Comparison of ENCODE assay signal across 10 mouse cellular contexts in genomic region chr19:33113746-33114145, GRCm38 (mm10).
A peak's percentile ranks its signal among the peaks of the same experiment; 100 is the strongest.
DNase-seq lines count a peak whose midpoint lies in the region; ATAC-seq and TF ChIP-seq lines count a peak whose summit lies in the region.
"Had no signal": no experiment of that assay in that cellular context is flagged by ENCODE, and none has a peak within 500 bp of the region (broad histone marks: within the 10 kb centered on the region; RNA-seq: fewer than 3 reads in every experiment).

No protein-coding gene starts in this region.

- TF ChIP-seq CTCF in kidney, adult 2 months (conservative IDR thresholded peaks at IDR 0.05; ENCODE audit: insufficient read depth, insufficient read length, low read depth, low read length): no peak
- no peak for TF ChIP-seq CTCF in lung, postnatal 0 days (IDR thresholded peaks at IDR 0.05)
- no peak for TF ChIP-seq CTCF in small intestine, adult 2 months (IDR thresholded peaks at IDR 0.05; ENCODE audit: extremely low read depth, insufficient read length, insufficient replicate concordance, low read depth, low read length)

- H3K36me3 ChIP-seq in kidney, adult 2 months (ENCODE audit: control insufficient read depth, insufficient read depth, low read length): no peaks in the 10 kb centered on the region
- H3K36me3 ChIP-seq in lung, postnatal 0 days (ENCODE audit: insufficient read depth, low read length): no peaks in the 10 kb centered on the region
- no peaks in the 10 kb centered on the region for H3K36me3 ChIP-seq in small intestine, adult 2 months (ENCODE audit: control insufficient read depth, insufficient read depth, low read length)
- H3K36me3 ChIP-seq: hindbrain, embryonic 12.5 days had no signal

- intact Hi-C loops in heart, postnatal 10 days (cut with DNase I): loop anchor here (5.0 kb wide), 4 partner anchors 109 to 356 kb away; partner anchors contain the start of gene Pten

- 72% methylated on average over 7 of the region's 7 CpGs for WGBS in kidney, adult 2 months
- WGBS in lung, postnatal 0 days: 59% methylated on average over 7 of the region's 7 CpGs
- 70% methylated on average over 7 of the region's 7 CpGs for WGBS in small intestine, adult 2 months

- TF ChIP-seq POLR2A in kidney, adult 2 months (IDR thresholded peaks at IDR 0.05; ENCODE audit: low read depth, low read length): no peak
- no peak for TF ChIP-seq POLR2A in small intestine, adult 2 months (IDR thresholded peaks at IDR 0.05; ENCODE audit: low read depth, low read length)

- H3K9ac ChIP-seq in lung, postnatal 0 days (replicated peaks; ENCODE audit: low read depth): no peak overlapping the region
- H3K9ac ChIP-seq: hindbrain, embryonic 12.5 days had no signal

- H3K27ac ChIP-seq in kidney, adult 2 months (ENCODE audit: insufficient read depth, low read depth, low read length): peak overlapping the region; percentile 50; the same call in 1 of the 2 replicates
- peak overlapping the region; percentile 20; the same call in 1 of the 2 replicates for H3K27ac ChIP-seq in lung, postnatal 0 days (ENCODE audit: low read length)
- 0 out of 2 replicates have a peak overlapping the region, but pooled peaks have one; percentile 22 for H3K27ac ChIP-seq in small intestine, adult 2 months (ENCODE audit: insufficient read depth, low read depth, low read length)
- H3K27ac ChIP-seq: hindbrain, embryonic 12.5 days had no signal

- H3K4me1 ChIP-seq in kidney, adult 2 months (ENCODE audit: control insufficient read depth, insufficient read depth, low read length): peaks cover 2% of the 10 kb centered on the region; the same call in 1 of the 2 replicates
- H3K4me1 ChIP-seq in lung, postnatal 0 days (ENCODE audit: insufficient read depth, low read depth, low read length): no peaks in the 10 kb centered on the region; the same call in 1 of the 2 replicates
- H3K4me1 ChIP-seq in small intestine, adult 2 months (ENCODE audit: control insufficient read depth, insufficient read depth, insufficient read length, low read length): 0 out of 2 replicates have a peak, but pooled peaks cover 2% of the 10 kb centered on the region

- DNase-seq in kidney, adult 2 months: peak; percentile 25
- DNase-seq in kidney, adult 11 months: no peak
- peak; percentile 48 for DNase-seq in lung, postnatal 0 days (ENCODE audit: low spot score)
- no peak for DNase-seq in lung, postnatal 25 days (ENCODE audit: low spot score)
- DNase-seq in heart, postnatal 10 days: peak; percentile 51 to 54
- DNase-seq in ovary, adult 18-20 months (ENCODE audit: low spot score): no peak
- DNase-seq: cerebellum, postnatal 10 days had no signal

- H3K9me3 ChIP-seq in lung, postnatal 0 days (ENCODE audit: low read length): no peaks in the 10 kb centered on the region
- H3K9me3 ChIP-seq: hindbrain, embryonic 12.5 days had no signal

- no peak overlapping the region for H3K4me3 ChIP-seq in kidney, adult 2 months (ENCODE audit: insufficient read depth, low read depth, low read length)
- H3K4me3 ChIP-seq in lung, postnatal 0 days (ENCODE audit: low read depth, low read length): no peak overlapping the region
- no peak overlapping the region for H3K4me3 ChIP-seq in small intestine, adult 2 months (ENCODE audit: low read depth, low read length)
- H3K4me3 ChIP-seq: hindbrain, embryonic 12.5 days had no signal

- no peaks in the 10 kb centered on the region; the same call in 1 of the 2 replicates for H3K27me3 ChIP-seq in kidney, adult 2 months (replicated peaks; ENCODE audit: control insufficient read depth, insufficient read depth, low read length)
- H3K27me3 ChIP-seq in lung, postnatal 0 days (replicated peaks; ENCODE audit: insufficient read depth, low read length): no peaks in the 10 kb centered on the region
- H3K27me3 ChIP-seq in small intestine, adult 2 months (ENCODE audit: control insufficient read depth, insufficient read depth, low read length): no peaks in the 10 kb centered on the region
- H3K27me3 ChIP-seq: hindbrain, embryonic 12.5 days had no signal

- no peak overlapping the region for H3K4me2 ChIP-seq in lung, postnatal 0 days (replicated peaks; ENCODE audit: low read depth, low read length)
- H3K4me2 ChIP-seq: hindbrain, embryonic 12.5 days had no signal

- peak; percentile 45; the same call in 1 of the 2 replicates for TF ChIP-seq EP300 in lung, postnatal 0 days (IDR thresholded peaks at IDR 0.05)

- ATAC-seq in lung, postnatal 0 days: no peak
- no peak for ATAC-seq in megakaryocyte, adult 5-6 weeks (ENCODE audit: poor library complexity, severe bottlenecking)

Comparison
In these comparisons a context has a peak if more than half of its experiments do, and no peak if none do; other contexts are left out.
1. DNase-seq: peak in kidney, adult 2 months (single experiment), lung, postnatal 0 days (single experiment) and heart, postnatal 10 days (2 of 2); none in kidney, adult 11 months (single experiment), lung, postnatal 25 days (single experiment) and ovary, adult 18-20 months (single experiment).
2. Peak in every context shown above with its lines, with median percentiles within 50 percentile points of each other: H3K27ac ChIP-seq.